Mouse (Mus musculus) cerebellum, adult 2 months (tissue): ENCODE results near the gene Gm20792. TPM values are rescaled to one million over a fixed set of nuclear protein-coding genes. Genes with fewer than 3 reads are reported as not detected.
"Not testable (repeated sequence)": the region's sequence is repeated elsewhere in the genome, so short reads cannot be mapped to it uniquely, and the experiment has no call there.

Source experiments
- DNase-seq, 2 experiments: peaks; one replicate each; pipeline ENCODE4 v3.0.0; 2021
- H3K27ac ChIP-seq: fragments of 200-500 bp; 2 replicates; pipeline ENCODE4 v1.5.1; 2012; ENCODE audit warnings: low read length, control low read depth, inconsistent platforms; ENCODE audit not compliant: insufficient read depth
- H3K27me3 ChIP-seq: fragments of 200-500 bp; 2 replicates; pipeline ENCODE4 v1.6.1; 2012; ENCODE audit warnings: inconsistent platforms, mild to moderate bottlenecking, low read length, moderate library complexity; ENCODE audit not compliant: control insufficient read depth, insufficient read depth
- H3K4me1 ChIP-seq: fragments of 200-500 bp; 2 replicates; pipeline ENCODE4 v1.6.1; 2011; ENCODE audit warnings: low read length; ENCODE audit not compliant: control insufficient read depth, insufficient read depth
- H3K4me3 ChIP-seq: fragments of 200-500 bp; replicated peaks from 2 replicates; pipeline ENCODE3; 2011; ENCODE audit warnings: mild to moderate bottlenecking, low read depth, low read length, control low read depth; ENCODE audit not compliant: insufficient read depth
- WGBS: fragments of 180-500 bp; shearing (Covaris S2); methylation state at CpG from one replicate; pipeline ENCODE4 v1.1.7; 2018; 5-methylcytosine and 5-hydroxymethylcytosine counted together
- polyA plus RNA-seq: library from polyadenylated mRNA; depleted of rRNA; stranded (reverse); fragments of >200 nt; gene quantifications from 2 replicates; pipeline ENCODE4 v1.2.3, GENCODE M21; 2012; rRNA removed

The Gm20792 gene
- polyA plus RNA-seq, result not detected in 2 replicates

- DNase-seq, H3K27me3 ChIP-seq, H3K27ac ChIP-seq, H3K4me3 ChIP-seq, H3K4me1 ChIP-seq: not testable (repeated sequence)
- no CpG with 5 or more reads among the region's 8 CpGs for WGBS
These were observed at the start of gene Gm20792 for GRCm38 (mm10) chrY:48311555-48311954. Gene Gm20792, plus strand, starts transcription at chrY:48311855.
